Mouse (Mus musculus): Measurements from ENCODE around the gene Ifna11. TPM values are rescaled to one million over a fixed set of nuclear protein-coding genes. Genes with fewer than 3 reads are reported as not detected.

The Ifna11 gene
- polyA plus RNA-seq, 2 experiments from 2014 or later, result not detected

- no peak for ATAC-seq
These were observed 21.7 kb downstream of the Ifna11 start, which contains the start of gene Ifna4 for GRCm38 (mm10) chr4:88841438-88841911. Ifna4 (plus strand) TSS chr4:88841861.

DNA sequence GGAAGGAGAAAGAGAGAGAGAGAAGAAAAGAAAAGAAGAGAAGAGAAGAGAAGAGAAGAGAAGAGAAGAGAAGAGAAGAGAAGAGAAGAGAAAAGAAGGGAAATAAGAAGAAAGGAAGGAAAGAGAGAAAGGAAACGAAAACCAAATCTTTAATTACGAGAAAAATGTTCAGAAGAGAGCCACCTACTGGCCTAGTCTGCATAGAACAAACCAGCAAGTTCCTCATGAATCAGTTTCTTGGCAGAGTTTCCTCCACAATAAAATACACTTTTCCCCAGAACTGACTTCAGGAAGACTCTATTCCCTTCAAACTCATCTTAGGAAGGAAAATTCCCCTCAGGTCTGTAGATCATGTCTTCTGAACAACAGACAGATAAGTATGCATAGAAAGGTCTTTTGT lies 25.6 kb downstream of the Ifna11 start:
- peak; percentile 71 for ATAC-seq

DNA sequence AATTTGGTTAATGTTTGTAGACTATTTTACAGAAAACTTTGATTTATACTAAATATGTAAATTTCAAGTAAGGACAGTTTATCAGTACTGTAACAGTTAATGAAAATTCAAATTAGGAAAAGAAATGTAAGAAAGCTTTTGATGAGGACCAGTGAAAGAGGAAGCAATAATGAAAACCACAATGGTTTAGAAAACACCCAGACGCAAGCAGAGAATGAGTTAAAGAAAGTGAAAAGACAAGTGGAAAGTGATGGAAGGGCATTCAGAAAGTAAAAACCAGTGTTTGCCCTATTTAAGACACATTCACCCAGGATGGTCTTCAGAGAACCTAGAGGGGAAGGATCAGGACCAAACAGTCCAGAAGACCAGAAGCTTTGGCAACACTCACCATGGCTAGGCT lies 29.9 kb downstream of the Ifna11 start, which contains the start of gene Ifna1:
Gene Ifna1, plus strand, starts transcription at position 390 of the 400 bp plus-strand sequence.
- ATAC-seq, result no peak

- no peak for ATAC-seq
These were observed 31.4 kb downstream of the Ifna11 start for GRCm38 (mm10) chr4:88851026-88851763.

- no peak for ATAC-seq
These were observed 39.5 kb downstream of the Ifna11 start for GRCm38 (mm10) chr4:88859214-88859613.

DNA sequence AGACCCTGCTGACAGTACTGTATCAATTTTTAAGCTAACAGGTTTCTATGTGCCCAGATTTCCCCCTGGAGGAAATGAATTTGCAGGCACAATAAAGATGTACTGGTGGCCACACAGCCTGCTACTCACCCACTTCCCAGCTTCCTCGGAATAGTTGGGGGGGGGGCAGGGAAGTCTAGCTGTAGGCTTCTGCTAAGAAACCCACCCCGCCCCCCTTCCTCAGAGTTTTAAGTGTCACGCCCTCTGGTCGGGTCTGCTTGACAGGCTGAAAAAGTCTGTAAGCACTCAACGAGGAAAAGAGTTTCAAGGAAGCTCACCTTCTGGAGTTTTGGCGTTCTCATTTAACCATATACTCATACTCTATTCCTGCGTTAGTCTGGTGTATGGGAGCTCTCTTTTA lies 43.5 kb downstream of the Ifna11 start:
- ATAC-seq, result no peak

DNA sequence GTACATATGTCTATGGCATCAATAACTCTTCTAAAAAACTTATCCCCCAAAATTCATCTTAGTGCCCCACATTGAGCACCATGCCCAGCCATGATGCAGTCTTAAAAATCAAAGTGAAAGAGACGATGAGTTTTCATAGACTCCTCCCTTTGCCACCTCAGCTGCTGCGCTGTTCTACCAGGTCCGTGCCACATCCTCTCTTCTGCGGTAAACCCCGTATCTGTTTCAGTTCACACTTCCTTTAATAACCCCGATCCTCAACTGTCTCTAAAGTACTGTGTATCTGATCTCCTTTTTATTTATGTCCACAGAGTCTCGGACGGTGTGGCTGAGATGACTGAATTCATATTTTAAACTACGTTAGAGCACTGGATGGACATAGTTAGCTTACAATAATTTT lies 44.8 kb downstream of the Ifna11 start:
- peak; percentile 85 for ATAC-seq

- peak; percentile 3 for ATAC-seq
These were observed 45.3 kb downstream of the Ifna11 start for GRCm38 (mm10) chr4:88865011-88865569.

DNA sequence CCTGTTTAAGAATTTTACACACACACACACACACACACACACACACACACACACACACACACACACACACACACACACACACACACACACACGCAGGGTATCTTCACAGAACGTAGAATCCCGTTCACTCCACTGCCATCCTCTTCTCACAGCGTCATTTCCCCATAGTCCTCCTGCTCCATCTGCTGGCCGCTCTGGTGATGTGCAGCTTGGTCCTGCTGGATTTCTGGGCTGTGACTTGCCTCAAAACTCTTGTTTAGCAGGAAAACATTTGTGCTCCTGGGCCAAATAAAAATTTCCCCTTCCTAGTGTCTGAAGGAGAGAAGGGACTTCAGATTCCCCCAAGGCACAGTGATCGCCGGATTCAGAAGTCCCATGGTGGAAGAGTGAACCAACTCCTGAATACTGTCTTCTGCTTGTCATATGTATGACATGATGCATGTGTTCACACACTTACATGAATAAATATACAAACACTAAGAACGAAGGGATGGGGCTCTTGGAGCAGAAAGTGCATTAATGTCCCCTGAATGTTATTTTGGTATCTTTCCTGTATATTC lies 47.7 kb downstream of the Ifna11 start:
- ATAC-seq, result peak; percentile 60

DNA sequence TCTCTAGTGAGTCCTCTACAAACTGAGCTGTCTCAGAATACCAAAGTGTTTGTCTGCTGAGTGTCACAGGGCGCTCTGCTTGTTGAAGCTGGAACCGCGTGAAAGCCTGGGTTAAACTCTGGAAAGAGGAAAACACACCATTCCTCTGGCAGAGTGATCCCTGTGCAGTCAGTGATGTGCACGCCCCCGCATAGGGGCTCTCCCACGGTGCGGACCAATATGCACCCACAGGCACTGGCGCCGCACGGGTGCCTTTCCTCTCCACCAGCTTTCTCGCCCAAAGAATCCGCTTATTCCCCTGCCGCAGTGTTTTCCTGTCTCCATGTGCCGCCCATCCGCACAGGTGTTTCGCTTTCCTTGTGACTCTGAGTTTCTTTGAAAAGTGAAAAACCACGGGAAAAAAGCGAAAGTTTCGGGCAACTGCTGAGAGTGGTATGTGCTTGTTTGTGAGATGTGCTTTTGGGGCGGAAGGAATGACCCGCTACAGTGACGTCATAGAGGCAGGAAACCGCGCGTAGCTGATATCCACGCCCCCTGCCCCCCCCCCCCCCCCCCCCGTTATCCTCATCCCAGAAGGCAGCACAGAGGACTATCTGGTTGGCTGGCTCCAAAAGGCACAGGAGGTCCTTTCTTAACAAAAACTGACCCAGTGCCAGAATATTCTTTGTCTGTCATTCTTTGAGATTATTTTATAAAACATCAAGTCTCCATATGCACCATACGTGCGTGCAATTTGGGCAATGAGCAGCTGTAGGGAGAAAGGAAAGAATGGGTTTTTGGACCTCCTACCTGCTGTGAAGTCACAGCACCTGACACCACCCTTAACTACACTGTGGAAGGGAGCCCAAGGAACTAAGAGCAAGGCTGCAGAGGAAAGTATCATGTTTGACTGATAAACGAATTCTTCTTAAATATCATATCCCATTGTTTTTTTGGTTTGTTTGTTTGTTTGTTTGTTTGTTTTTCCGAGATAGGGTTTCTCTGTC lies 48.5 kb downstream of the Ifna11 start:
- ATAC-seq, result peak; percentile 58

Other genes starting within 250 kb of the Ifna11 start
- not detected for gene Ifna14, start 248.2 kb upstream of the Ifna11 start, polyA plus RNA-seq (2017; shearing (Covaris generic))
- not detected for gene Ifna9, start 227.6 kb upstream of the Ifna11 start, polyA plus RNA-seq (2017; shearing (Covaris generic))
- gene Ifna12, start 216.6 kb upstream of the Ifna11 start, polyA plus RNA-seq (2017; shearing (Covaris generic)), result not detected
- not detected for gene C87499, start 185.5 kb upstream of the Ifna11 start, polyA plus RNA-seq (2017; shearing (Covaris generic))
- gene Ifna13, start 175.5 kb upstream of the Ifna11 start, polyA plus RNA-seq (2017; shearing (Covaris generic)), result under 1 TPM in 1 of 2 experiments, not detected in 1; 0.40 TPM
- gene Ifna16, start 143.0 kb upstream of the Ifna11 start, polyA plus RNA-seq (2017; shearing (Covaris generic)), result not detected
- not detected for gene Ifna2, start 136.0 kb upstream of the Ifna11 start, polyA plus RNA-seq (2017; shearing (Covaris generic))
- not detected for gene Ifnab, start 128.6 kb upstream of the Ifna11 start, polyA plus RNA-seq (2017; shearing (Covaris generic))
- not detected for gene Gm26566, start 98.2 kb upstream of the Ifna11 start, polyA plus RNA-seq (2017; shearing (Covaris generic))
- gene Klhl9, start 97.5 kb upstream of the Ifna11 start, polyA plus RNA-seq (2017; shearing (Covaris generic)), result 10 to 100 TPM; 27.3 to 43.0 TPM
- not detected for gene Gm13271, start 65.1 kb upstream of the Ifna11 start, polyA plus RNA-seq (2017; shearing (Covaris generic))
- under 1 TPM in 1 of 2 experiments, not detected in 1; 0.28 TPM for gene Gm13283, start 59.8 kb upstream of the Ifna11 start, polyA plus RNA-seq (2017; shearing (Covaris generic))
- gene Gm13290, start 46.1 kb upstream of the Ifna11 start, polyA plus RNA-seq (2017; shearing (Covaris generic)), result not detected
- not detected for gene Gm13289, start 43.0 kb upstream of the Ifna11 start, polyA plus RNA-seq (2017; shearing (Covaris generic))
- not detected for gene Gm13272, start 40.1 kb upstream of the Ifna11 start, polyA plus RNA-seq (2017; shearing (Covaris generic))
- under 1 TPM in 1 of 2 experiments, not detected in 1; 0.79 TPM for gene Ifnz, start 37.8 kb upstream of the Ifna11 start, polyA plus RNA-seq (2017; shearing (Covaris generic))
- not detected for gene Gm13276, start 34.2 kb upstream of the Ifna11 start, polyA plus RNA-seq (2017; shearing (Covaris generic))
- gene Gm13277, start 31.3 kb upstream of the Ifna11 start, polyA plus RNA-seq (2017; shearing (Covaris generic)), result not detected
- not detected for gene Gm13278, start 28.4 kb upstream of the Ifna11 start, polyA plus RNA-seq (2017; shearing (Covaris generic))
- gene Gm13275, start 25.5 kb upstream of the Ifna11 start, polyA plus RNA-seq (2017; shearing (Covaris generic)), result not detected
- gene Gm13279, start 22.6 kb upstream of the Ifna11 start, polyA plus RNA-seq (2017; shearing (Covaris generic)), result not detected
- not detected for gene Gm13285, start 20.3 kb upstream of the Ifna11 start, polyA plus RNA-seq (2017; shearing (Covaris generic))
- not detected for gene Gm13287, start 16.7 kb upstream of the Ifna11 start, polyA plus RNA-seq (2017; shearing (Covaris generic))
- gene Gm13288, start 14.4 kb upstream of the Ifna11 start, polyA plus RNA-seq (2017; shearing (Covaris generic)), result not detected
- not detected for gene Ifna7, start 3.7 kb upstream of the Ifna11 start, polyA plus RNA-seq (2017; shearing (Covaris generic))
- gene Ifna6, start 7.5 kb downstream of the Ifna11 start, polyA plus RNA-seq (2017; shearing (Covaris generic)), result not detected
- not detected for gene Ifna5, start 15.6 kb downstream of the Ifna11 start, polyA plus RNA-seq (2017; shearing (Covaris generic))
- gene Ifna4, start 21.9 kb downstream of the Ifna11 start, polyA plus RNA-seq (2017; shearing (Covaris generic)), result not detected
- not detected for gene Ifna1, start 30.1 kb downstream of the Ifna11 start, polyA plus RNA-seq (2017; shearing (Covaris generic))
- not detected for gene Ifne, start 60.2 kb downstream of the Ifna11 start, polyA plus RNA-seq (2017; shearing (Covaris generic))

Data from CD4-positive, CD25-positive, alpha-beta regulatory T cell, adult 4 months (primary cell).